Mouse (Mus musculus): Measurements from ENCODE around the gene Ptprf. TPM values are rescaled to one million over a fixed set of nuclear protein-coding genes. Genes with fewer than 3 reads are reported as not detected.

The Ptprf gene
- total RNA-seq, 2 experiments from 2014 or later, result 13.0 to 16.4 TPM

Small RNAs within 50 kb of the gene (microRNA-seq; reads per million reads assigned to microRNA genes)
- 0 to 0.36 reads per million in 2 experiments for gene Mir7226

Other genes starting within 250 kb of the Ptprf start
- 10 to 100 TPM; 44.5 to 48.1 TPM for gene St3gal3, start 156.5 kb downstream of the Ptprf start, total RNA-seq (2021)
- gene Kdm4a, start 111.4 kb downstream of the Ptprf start, total RNA-seq (2021), result 10 to 100 TPM; 34.8 to 36.6 TPM
- gene Szt2, start 117.9 kb upstream of the Ptprf start, total RNA-seq (2021), result 10 to 100 TPM; 14.7 TPM
- gene Med8, start 117.9 kb upstream of the Ptprf start, total RNA-seq (2021), result 10 to 100 TPM; 39.3 to 47.0 TPM
- 10 to 100 TPM; 25.4 to 30.1 TPM for gene Elovl1, start 136.7 kb upstream of the Ptprf start, total RNA-seq (2021)
- 10 to 100 TPM in 1 of 2 experiments, 1 to 10 TPM in 1; 8.3 to 12.5 TPM for gene Cdc20, start 145.9 kb upstream of the Ptprf start, total RNA-seq (2021)
- under 1 TPM; 0.10 to 0.17 TPM for gene Mpl, start 166.1 kb upstream of the Ptprf start, total RNA-seq (2021)
- 100 to 1,000 TPM; 101 to 106 TPM for gene Tie1, start 198.7 kb upstream of the Ptprf start, total RNA-seq (2021)
- gene 2610528J11Rik, start 235.6 kb upstream of the Ptprf start, total RNA-seq (2021), result not detected

Measured in heart, postnatal 14 days (tissue).